In the genomic region with DNA sequence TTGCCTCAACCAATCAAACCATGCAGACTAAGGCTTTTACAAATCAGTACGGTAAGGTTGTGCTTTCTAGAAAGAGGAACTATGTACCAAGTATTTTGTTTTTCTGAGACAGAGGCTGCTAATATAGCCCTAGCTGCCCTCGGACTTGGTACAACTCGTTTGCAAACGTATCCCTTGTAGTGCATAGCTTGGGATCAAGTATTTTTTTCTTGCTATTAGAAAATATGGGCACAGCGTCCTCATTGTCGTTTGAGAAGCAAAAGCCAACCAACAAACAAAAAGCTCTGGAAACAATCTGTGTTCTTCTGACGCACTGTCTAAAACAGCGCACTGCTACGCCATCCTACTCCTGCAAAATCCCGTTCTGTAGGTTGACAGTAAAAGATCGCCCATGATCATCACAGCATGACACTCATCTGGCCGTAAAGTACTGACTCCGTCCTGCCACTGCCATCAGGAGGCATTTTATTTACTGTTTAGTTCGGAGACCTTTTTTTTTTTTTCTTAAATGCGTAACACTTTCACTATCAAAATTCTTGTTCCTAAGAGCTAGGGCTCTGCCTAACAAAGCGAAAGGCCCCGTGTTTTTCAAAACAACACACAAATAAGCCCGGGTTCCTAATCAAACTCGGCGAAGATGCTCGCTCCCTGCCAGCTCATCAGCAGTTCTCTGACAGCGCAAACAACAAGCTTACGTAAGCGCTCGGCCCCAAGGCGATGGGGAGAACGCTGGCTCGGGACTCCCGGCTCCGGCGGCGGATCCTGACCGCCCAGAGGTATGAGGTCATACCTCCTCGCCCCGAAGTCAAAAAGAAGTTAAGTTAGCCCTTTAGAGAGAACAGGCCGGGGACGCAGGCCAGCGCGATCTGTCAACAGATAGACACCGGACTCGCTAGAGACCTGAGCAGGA, we compare ENCODE assay signal across 8 mouse cellular contexts. TPM values are rescaled to one million over a fixed set of nuclear protein-coding genes. Genes with fewer than 3 reads are reported as not detected.
A peak's percentile ranks its signal among the peaks of the same experiment; 100 is the strongest.
DNase-seq lines count a peak whose midpoint lies in the region; ATAC-seq lines count a peak whose summit lies in the region.

No protein-coding gene starts in this region.

- peak; percentile 19 for DNase-seq in ovary, postnatal 14 days (ENCODE audit: low spot score)
- no peak for DNase-seq in ovary, postnatal 10 days (ENCODE audit: low spot score)
- peak; percentile 72 to 75 for DNase-seq in adrenal gland, postnatal 36 days
- DNase-seq in forebrain, embryonic 14.5 days (ENCODE audit: low spot score): no peak
- DNase-seq in hindbrain, embryonic 14.5 days (ENCODE audit: low spot score): no peak
- DNase-seq in limb, embryonic 10.5 days (ENCODE audit: low spot score): peak; percentile 38
- peak; percentile 56 for DNase-seq in testis, postnatal 10 days (ENCODE audit: low spot score)

- no peaks in the 10 kb centered on the region for H3K9me3 ChIP-seq in forebrain, embryonic 14.5 days (replicated peaks; ENCODE audit: control insufficient read depth, low read length)
- no peaks in the 10 kb centered on the region for H3K9me3 ChIP-seq in hindbrain, embryonic 14.5 days (ENCODE audit: control insufficient read depth, low read length)
- H3K9me3 ChIP-seq in limb, embryonic 10.5 days (replicated peaks): no peaks in the 10 kb centered on the region

- peak overlapping the region; percentile 91 for H3K9ac ChIP-seq in forebrain, embryonic 14.5 days (ENCODE audit: low read length)
- H3K9ac ChIP-seq in hindbrain, embryonic 14.5 days: peak overlapping the region; percentile 82

- peak overlapping the region; percentile 98 for H3K4me2 ChIP-seq in forebrain, embryonic 14.5 days (ENCODE audit: low read length)
- H3K4me2 ChIP-seq in hindbrain, embryonic 14.5 days (replicated peaks): peak overlapping the region; percentile 98

- peak; percentile 11; the same call in 1 of the 2 replicates for ATAC-seq in forebrain, embryonic 14.5 days
- no peak for ATAC-seq in hindbrain, embryonic 14.5 days (ENCODE audit: low FRiP score)
- peak; percentile 48 for ATAC-seq in megakaryocyte-erythroid progenitor cell, adult 5-6 weeks (replicated peaks; ENCODE audit: low FRiP score, low TSS enrichment, poor library complexity, severe bottlenecking)

- peaks cover 17% of the 10 kb centered on the region for H3K4me1 ChIP-seq in forebrain, embryonic 14.5 days (ENCODE audit: control insufficient read depth, insufficient read depth, low read length)
- peaks cover 28% of the 10 kb centered on the region for H3K4me1 ChIP-seq in hindbrain, embryonic 14.5 days (replicated peaks; ENCODE audit: control insufficient read depth, insufficient read depth, low read length)
- H3K4me1 ChIP-seq in limb, embryonic 10.5 days: peaks cover 33% of the 10 kb centered on the region

- peaks cover 46% of the 10 kb centered on the region for H3K36me3 ChIP-seq in forebrain, embryonic 14.5 days (ENCODE audit: control insufficient read depth, insufficient read depth, low read length)
- peaks cover 31% of the 10 kb centered on the region for H3K36me3 ChIP-seq in hindbrain, embryonic 14.5 days (replicated peaks; ENCODE audit: control insufficient read depth, insufficient read depth)
- H3K36me3 ChIP-seq in limb, embryonic 10.5 days: peaks cover 62% of the 10 kb centered on the region

- peak overlapping the region; percentile 99 for H3K4me3 ChIP-seq in forebrain, embryonic 14.5 days (ENCODE audit: low read depth, low read length)
- peak overlapping the region; percentile 97 for H3K4me3 ChIP-seq in hindbrain, embryonic 14.5 days (replicated peaks; ENCODE audit: low read length)
- peak overlapping the region; percentile 100 for H3K4me3 ChIP-seq in limb, embryonic 10.5 days

- 20% methylated on average over 41 of the region's 41 CpGs for WGBS in forebrain, embryonic 14.5 days
- WGBS in hindbrain, embryonic 14.5 days: 20% methylated on average over 41 of the region's 41 CpGs
- WGBS in limb, embryonic 10.5 days: 21% methylated on average over 41 of the region's 41 CpGs

- 0 out of 2 replicates have a peak overlapping the region, but pooled peaks have one; percentile 91 for H3K27ac ChIP-seq in forebrain, embryonic 14.5 days (ENCODE audit: low read depth, low read length)
- peak overlapping the region; percentile 98 for H3K27ac ChIP-seq in hindbrain, embryonic 14.5 days
- H3K27ac ChIP-seq in limb, embryonic 10.5 days: peak overlapping the region; percentile 97

- no peaks in the 10 kb centered on the region for H3K27me3 ChIP-seq in forebrain, embryonic 14.5 days (replicated peaks; ENCODE audit: control insufficient read depth, insufficient read depth, low read length)
- H3K27me3 ChIP-seq in hindbrain, embryonic 14.5 days (ENCODE audit: control insufficient read depth, insufficient read depth, low read length): no peaks in the 10 kb centered on the region
- H3K27me3 ChIP-seq in limb, embryonic 10.5 days (ENCODE audit: low read depth, poor library complexity, severe bottlenecking): no peaks in the 10 kb centered on the region

RNA-seq across cellular contexts. Expression of a gene that starts 0.8 kb away (rescaled TPM):
- 10 to 100 TPM; 26.6 to 27.7 TPM for total RNA-seq in adrenal gland, postnatal 36 days (2021)
- polyA plus RNA-seq in forebrain, embryonic 14.5 days (2014; fragmentation: Nextera tagmentation; extraction: Ambion mirVana): 26.3 and 26.7 TPM in 2 replicates
- polyA plus RNA-seq in hindbrain, embryonic 14.5 days (2014; fragmentation: Nextera tagmentation; extraction: Ambion mirVana): 23.7 and 26.3 TPM in 2 replicates
- polyA plus RNA-seq in limb, embryonic 10.5 days (2016; fragmentation: Nextera tagmentation; extraction: Ambion mirVana): 18.4 and 22.2 TPM in 2 replicates
- 38.5 and 43.2 TPM in 2 replicates for total RNA-seq in megakaryocyte-erythroid progenitor cell, adult 5-6 weeks (2014; fragmentation: Nextera tagmentation)
- total RNA-seq in megakaryocyte-erythroid progenitor cell, adult 5-6 weeks (2017): 35.4 and 55.3 TPM in 2 replicates

RNA-seq across cellular contexts. Expression of a gene that starts 1.0 kb away (rescaled TPM):
- total RNA-seq in adrenal gland, postnatal 36 days (2021): 100 to 1,000 TPM; 104 to 123 TPM
- polyA plus RNA-seq in forebrain, embryonic 14.5 days (2014; fragmentation: Nextera tagmentation; extraction: Ambion mirVana): 51.1 and 71.7 TPM in 2 replicates
- polyA plus RNA-seq in hindbrain, embryonic 14.5 days (2014; fragmentation: Nextera tagmentation; extraction: Ambion mirVana): 58.7 and 60.1 TPM in 2 replicates
- polyA plus RNA-seq in limb, embryonic 10.5 days (2016; fragmentation: Nextera tagmentation; extraction: Ambion mirVana): 58.3 and 60.7 TPM in 2 replicates
- total RNA-seq in megakaryocyte-erythroid progenitor cell, adult 5-6 weeks (2014; fragmentation: Nextera tagmentation): 69.5 and 95.9 TPM in 2 replicates
- total RNA-seq in megakaryocyte-erythroid progenitor cell, adult 5-6 weeks (2017): 30.5 and 40.1 TPM in 2 replicates

RNA-seq across cellular contexts. Expression of a gene that starts 1.1 kb away (rescaled TPM):
- 10 to 100 TPM; 14.3 to 15.8 TPM for total RNA-seq in adrenal gland, postnatal 36 days (2021)
- 9.1 and 9.7 TPM in 2 replicates for polyA plus RNA-seq in forebrain, embryonic 14.5 days (2014; fragmentation: Nextera tagmentation; extraction: Ambion mirVana)
- polyA plus RNA-seq in hindbrain, embryonic 14.5 days (2014; fragmentation: Nextera tagmentation; extraction: Ambion mirVana): 11.7 and 12.5 TPM in 2 replicates
- polyA plus RNA-seq in limb, embryonic 10.5 days (2016; fragmentation: Nextera tagmentation; extraction: Ambion mirVana): 6.3 and 7.4 TPM in 2 replicates
- 4.2 and 5.6 TPM in 2 replicates for total RNA-seq in megakaryocyte-erythroid progenitor cell, adult 5-6 weeks (2014; fragmentation: Nextera tagmentation)
- 1.9 and 3.8 TPM in 2 replicates for total RNA-seq in megakaryocyte-erythroid progenitor cell, adult 5-6 weeks (2017)

RNA-seq across cellular contexts. Expression of a gene that starts 22.5 kb away (rescaled TPM):
- 10 to 100 TPM; 52.1 to 61.7 TPM for total RNA-seq in adrenal gland, postnatal 36 days (2021)
- polyA plus RNA-seq in forebrain, embryonic 14.5 days (2014; fragmentation: Nextera tagmentation; extraction: Ambion mirVana): 1.6 and 2.0 TPM in 2 replicates
- 4.7 and 5.4 TPM in 2 replicates for polyA plus RNA-seq in hindbrain, embryonic 14.5 days (2014; fragmentation: Nextera tagmentation; extraction: Ambion mirVana)
- polyA plus RNA-seq in limb, embryonic 10.5 days (2016; fragmentation: Nextera tagmentation; extraction: Ambion mirVana): 5.7 and 5.8 TPM in 2 replicates
- total RNA-seq in megakaryocyte-erythroid progenitor cell, adult 5-6 weeks (2014; fragmentation: Nextera tagmentation): 48.1 and 55.1 TPM in 2 replicates
- 1.1 TPM in 1 of 2 replicates, not detected in the other for total RNA-seq in megakaryocyte-erythroid progenitor cell, adult 5-6 weeks (2017)

RNA-seq across cellular contexts. Expression of a gene that starts 52.2 kb away (rescaled TPM):
- total RNA-seq in adrenal gland, postnatal 36 days (2021): not detected
- polyA plus RNA-seq in forebrain, embryonic 14.5 days (2014; fragmentation: Nextera tagmentation; extraction: Ambion mirVana): 8.0 and 9.7 TPM in 2 replicates
- polyA plus RNA-seq in hindbrain, embryonic 14.5 days (2014; fragmentation: Nextera tagmentation; extraction: Ambion mirVana): 0.87 and 1.4 TPM in 2 replicates
- polyA plus RNA-seq in limb, embryonic 10.5 days (2016; fragmentation: Nextera tagmentation; extraction: Ambion mirVana): 1.4 and 2.3 TPM in 2 replicates
- total RNA-seq in megakaryocyte-erythroid progenitor cell, adult 5-6 weeks (2014; fragmentation: Nextera tagmentation): not detected in 2 replicates
- 0.05 TPM in 1 of 2 replicates, not detected in the other for total RNA-seq in megakaryocyte-erythroid progenitor cell, adult 5-6 weeks (2017)

Comparison
In these comparisons a context has a peak if more than half of its experiments do, and no peak if none do; other contexts are left out.
1. DNase-seq: peak in ovary, postnatal 14 days (single experiment), adrenal gland, postnatal 36 days (2 of 2), limb, embryonic 10.5 days (single experiment) and testis, postnatal 10 days (single experiment); none in ovary, postnatal 10 days (single experiment), forebrain, embryonic 14.5 days (single experiment) and hindbrain, embryonic 14.5 days (single experiment).
2. Peak in every context shown above with its lines, with median percentiles within 50 percentile points of each other: H3K27ac ChIP-seq and H3K4me3 ChIP-seq.